Mouse (Mus musculus) midbrain, embryonic 16.5 days (tissue): ENCODE measurements around the gene Med4. TPM values are rescaled to one million over a fixed set of nuclear protein-coding genes. Genes with fewer than 3 reads are reported as not detected.

Source experiments
- ATAC-seq: fragments of 200-750 bp; cut with Nextera tagmentation; 2 replicates; pipeline ENCODE4 v1.8.0; 2017; ENCODE audit warnings: moderate TSS enrichment
- H3K27ac ChIP-seq: fragments of 300-500 bp; sonication (generic); 2 replicates; pipeline ENCODE4 v1.5.1; 2014; ENCODE audit warnings: mild to moderate bottlenecking, low read length, mixed read lengths
- H3K27me3 ChIP-seq: fragments of 300-500 bp; sonication (generic); 2 replicates; pipeline ENCODE4 v1.6.1; 2014; ENCODE audit warnings: low read depth, low read length, mixed read lengths; ENCODE audit not compliant: control insufficient read depth, insufficient read depth
- H3K36me3 ChIP-seq: fragments of 300-500 bp; sonication (generic); 2 replicates; pipeline ENCODE4 v1.6.1; 2014; ENCODE audit warnings: mild to moderate bottlenecking, low read length, moderate library complexity, mixed read lengths; ENCODE audit not compliant: control insufficient read depth, insufficient read depth
- H3K4me1 ChIP-seq: fragments of 300-500 bp; sonication (generic); 2 replicates; pipeline ENCODE4 v1.6.1; 2014; ENCODE audit warnings: mild to moderate bottlenecking, low read length, mixed read lengths; ENCODE audit not compliant: control insufficient read depth, insufficient read depth
- H3K4me2 ChIP-seq: fragments of 300-500 bp; sonication (generic); 2 replicates; pipeline ENCODE4 v1.6.1; 2014; ENCODE audit warnings: mild to moderate bottlenecking, low read length, mixed read lengths
- H3K4me3 ChIP-seq: fragments of 300-500 bp; sonication (generic); 2 replicates; pipeline ENCODE4 v1.5.1; 2014; ENCODE audit warnings: low read depth, mild to moderate bottlenecking, low read length, moderate library complexity, mixed read lengths
- H3K9ac ChIP-seq: fragments of 300-500 bp; sonication (generic); 2 replicates; pipeline ENCODE4 v1.6.1; 2014; ENCODE audit warnings: low read depth, low read length, mixed read lengths
- H3K9me3 ChIP-seq: fragments of 300-500 bp; sonication (generic); replicated peaks from 2 replicates; pipeline ENCODE4 v1.6.1; 2014; ENCODE audit warnings: mild to moderate bottlenecking, low read length, mixed read lengths; ENCODE audit not compliant: control insufficient read depth, poor library complexity, severe bottlenecking
- WGBS: fragments of 180-500 bp; shearing (Covaris S2); extraction: QIAGEN DNeasy Blood & Tissue Kit; methylation state at CpG from one replicate; pipeline ENCODE4 v1.1.7; 2014; 5-methylcytosine and 5-hydroxymethylcytosine counted together
- polyA plus RNA-seq: library from polyadenylated mRNA; unstranded; fragments of >200 nt; fragmentation: Nextera tagmentation; extraction: Ambion mirVana; gene quantifications from 2 replicates; pipeline ENCODE4 v1.2.1, GENCODE M21; 2015

The Med4 gene
- polyA plus RNA-seq, 1 experiment from 2014 or later: 84.7 TPM

DNA sequence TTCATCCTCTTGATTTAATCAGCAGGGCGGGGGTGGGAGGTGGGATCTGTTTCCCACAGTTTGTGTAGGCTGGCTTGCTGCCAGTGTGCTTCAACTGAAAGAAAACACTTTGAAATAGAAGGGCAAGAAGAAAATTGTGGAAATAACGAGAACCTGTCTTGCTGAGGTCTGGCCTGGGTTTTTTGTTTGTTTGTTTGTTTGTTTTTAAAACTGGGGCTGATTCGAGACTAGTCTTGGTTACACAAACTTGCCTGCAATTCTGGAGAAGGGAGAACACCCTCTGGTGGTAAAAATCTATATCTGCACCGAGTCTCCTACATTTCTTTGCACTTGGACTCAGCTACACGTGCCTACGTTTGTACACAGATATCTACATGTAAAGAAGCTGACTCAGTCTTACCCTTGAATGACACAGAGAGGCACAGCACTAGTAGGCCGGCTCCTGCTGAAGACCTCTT lies 35.2 kb upstream of the Med4 start:
- Histone ChIP-seq H3K27me3 (no peaks in the 10 kb centered on the region), H3K36me3 (no peaks in the 10 kb centered on the region), H3K9ac (no peak overlapping the region), H3K4me3 (no peak overlapping the region), H3K4me2 (no peak overlapping the region), H3K9me3 (no peaks in the 10 kb centered on the region), H3K4me1 (peaks cover 5% of the 10 kb centered on the region), H3K27ac (peak overlapping the region; percentile 51)
- ATAC-seq: 0 out of 2 replicates have a peak, but pooled peaks have one; percentile 57
- WGBS: 26% methylated on average over 7 of the region's 7 CpGs

DNA sequence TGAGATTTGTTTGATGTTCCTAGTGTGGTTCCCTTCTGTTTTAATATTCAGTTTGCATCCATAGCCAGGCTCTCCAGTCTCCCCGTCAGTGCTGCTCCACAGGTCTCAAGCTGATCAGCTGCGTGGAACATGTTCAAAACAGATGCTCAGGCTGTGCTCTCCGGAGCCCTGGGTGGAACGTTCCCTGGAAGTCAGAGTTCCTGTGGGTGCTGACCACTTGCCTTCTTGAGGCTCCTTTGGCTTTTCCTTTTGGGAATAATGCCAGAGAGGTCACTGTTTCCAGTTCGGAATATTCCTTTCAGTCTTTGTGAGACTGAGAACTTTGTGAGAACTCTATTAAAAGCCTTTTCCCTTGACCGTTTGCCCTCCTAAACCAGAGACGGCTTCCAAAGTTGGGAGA lies 34.3 kb upstream of the Med4 start:
- Histone ChIP-seq H3K4me2 (no peak overlapping the region), H3K9me3 (no peaks in the 10 kb centered on the region), H3K4me3 (no peak overlapping the region), H3K4me1 (peaks cover 5% of the 10 kb centered on the region), H3K9ac (no peak overlapping the region), H3K27me3 (no peaks in the 10 kb centered on the region), H3K27ac (no peak overlapping the region), H3K36me3 (no peaks in the 10 kb centered on the region)
- no peak; the same call in 1 of the 2 replicates for ATAC-seq
- WGBS: 64% methylated on average over 7 of the region's 7 CpGs

GRCm38 (mm10) chr14:73476361-73476934 lies 33.4 kb upstream of the Med4 start:
- ATAC-seq: no peak
- no peaks in the 10 kb centered on the region for H3K9me3 ChIP-seq
- no peak overlapping the region for H3K27ac ChIP-seq

DNA sequence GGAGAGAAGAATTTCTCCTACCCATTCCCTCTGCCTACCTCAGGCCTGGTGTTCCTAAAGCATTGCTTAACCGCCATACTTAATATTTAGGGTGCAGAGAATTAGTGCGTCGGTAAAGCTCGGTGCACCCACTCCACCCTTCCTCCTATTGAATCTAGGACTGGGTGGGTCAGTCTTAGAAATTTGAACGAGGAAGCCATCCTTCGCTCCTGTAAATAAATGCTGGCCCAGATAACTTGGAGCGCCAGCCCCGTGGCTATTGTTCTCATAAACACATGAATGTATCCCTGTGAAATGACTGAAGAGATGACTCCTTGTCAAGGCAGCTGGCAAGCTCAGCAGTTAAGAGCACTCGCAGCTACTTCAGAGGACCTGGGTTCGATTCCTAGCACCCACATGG lies 32.7 kb upstream of the Med4 start:
- Histone ChIP-seq H3K9ac (no peak overlapping the region), H3K9me3 (no peaks in the 10 kb centered on the region), H3K4me3 (no peak overlapping the region), H3K27me3 (no peaks in the 10 kb centered on the region), H3K4me1 (peaks cover 5% of the 10 kb centered on the region), H3K4me2 (no peak overlapping the region), H3K36me3 (no peaks in the 10 kb centered on the region), H3K27ac (no peak overlapping the region)
- no peak for ATAC-seq
- 96% methylated on average over 10 of the region's 10 CpGs for WGBS

More at GRCm38 (mm10) chr14:73476361-73476934, 33.4 kb upstream of the Med4 start:
- WGBS: 64% methylated on average over 8 of the region's 8 CpGs
- no peaks in the 10 kb centered on the region for H3K36me3 ChIP-seq
- peaks cover 5% of the 10 kb centered on the region for H3K4me1 ChIP-seq
- H3K4me3 ChIP-seq: no peak overlapping the region
- no peak overlapping the region for H3K4me2 ChIP-seq
- no peaks in the 10 kb centered on the region for H3K27me3 ChIP-seq
- H3K9ac ChIP-seq: no peak overlapping the region

GRCm38 (mm10) chr14:73478321-73478720 lies 31.5 kb upstream of the Med4 start:
- Histone ChIP-seq H3K4me3 (no peak overlapping the region), H3K36me3 (no peaks in the 10 kb centered on the region), H3K27me3 (no peaks in the 10 kb centered on the region), H3K4me2 (no peak overlapping the region), H3K27ac (no peak overlapping the region), H3K9ac (no peak overlapping the region), H3K9me3 (no peaks in the 10 kb centered on the region), H3K4me1 (no peaks in the 10 kb centered on the region; the same call in 1 of the 2 replicates)
- ATAC-seq: no peak
- 84% methylated on average over 3 of the region's 3 CpGs for WGBS

- 21% methylated on average over 1 of the region's 1 CpGs for WGBS
- no peak overlapping the region for H3K4me2 ChIP-seq
- no peak overlapping the region for H3K4me3 ChIP-seq
- H3K9me3 ChIP-seq: no peaks in the 10 kb centered on the region
- H3K9ac ChIP-seq: no peak overlapping the region
- ATAC-seq: no peak
- no peak overlapping the region for H3K27ac ChIP-seq
- H3K4me1 ChIP-seq: no peaks in the 10 kb centered on the region
- H3K36me3 ChIP-seq: no peaks in the 10 kb centered on the region
- no peaks in the 10 kb centered on the region for H3K27me3 ChIP-seq
These were observed 30.1 kb upstream of the Med4 start for GRCm38 (mm10) chr14:73479771-73480170.

GRCm38 (mm10) chr14:73483516-73484229 lies 26.2 kb upstream of the Med4 start:
- 79% methylated on average over 5 of the region's 5 CpGs for WGBS
- no peak for ATAC-seq
- H3K4me3 ChIP-seq: no peak overlapping the region

DNA sequence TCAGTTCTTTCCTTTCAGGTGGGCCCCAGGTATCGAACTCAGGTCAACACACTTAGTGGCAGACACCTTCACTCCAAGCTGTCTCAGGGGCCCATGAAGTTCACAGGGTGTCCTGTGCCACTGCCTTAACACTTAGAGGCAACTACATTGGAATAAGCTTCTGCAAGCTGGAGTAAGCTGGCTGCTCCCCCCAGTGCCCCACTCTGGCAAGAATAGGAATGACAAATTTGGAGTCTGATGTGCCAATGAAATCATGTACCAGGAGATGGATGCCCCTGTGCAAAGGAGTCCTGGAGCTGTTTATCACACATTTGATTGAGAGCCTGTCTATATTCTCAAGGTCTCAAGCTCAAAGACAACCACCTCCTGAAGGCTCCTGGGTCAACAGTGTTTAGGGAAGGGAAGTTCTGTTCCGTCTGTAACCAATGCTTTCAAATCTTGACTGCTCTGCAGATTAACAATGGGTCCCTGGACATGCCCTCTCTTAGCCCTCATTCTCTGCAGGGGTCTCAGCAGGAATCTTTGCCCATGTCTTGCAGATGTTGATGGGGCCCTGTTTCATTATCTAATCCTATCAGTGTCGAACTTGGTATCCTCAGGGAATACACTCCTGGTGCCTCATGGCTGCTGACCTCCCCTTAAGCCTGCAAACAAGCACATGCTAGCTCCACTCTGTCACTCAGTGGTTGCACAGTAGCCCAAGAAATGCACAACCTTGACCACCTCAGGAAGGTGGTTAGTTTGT lies 25.3 kb upstream of the Med4 start:
- Histone ChIP-seq H3K9ac (no peak overlapping the region), H3K36me3 (no peaks in the 10 kb centered on the region)
- 63% methylated on average over 3 of the region's 3 CpGs for whole genome bisulfite sequencing

More at GRCm38 (mm10) chr14:73483516-73484229, 26.2 kb upstream of the Med4 start:
- Histone ChIP-seq H3K27me3 (no peaks in the 10 kb centered on the region), H3K27ac (no peak overlapping the region), H3K4me1 (no peaks in the 10 kb centered on the region), H3K36me3 (no peaks in the 10 kb centered on the region), H3K9ac (no peak overlapping the region), H3K9me3 (no peaks in the 10 kb centered on the region), H3K4me2 (no peak overlapping the region)

DNA sequence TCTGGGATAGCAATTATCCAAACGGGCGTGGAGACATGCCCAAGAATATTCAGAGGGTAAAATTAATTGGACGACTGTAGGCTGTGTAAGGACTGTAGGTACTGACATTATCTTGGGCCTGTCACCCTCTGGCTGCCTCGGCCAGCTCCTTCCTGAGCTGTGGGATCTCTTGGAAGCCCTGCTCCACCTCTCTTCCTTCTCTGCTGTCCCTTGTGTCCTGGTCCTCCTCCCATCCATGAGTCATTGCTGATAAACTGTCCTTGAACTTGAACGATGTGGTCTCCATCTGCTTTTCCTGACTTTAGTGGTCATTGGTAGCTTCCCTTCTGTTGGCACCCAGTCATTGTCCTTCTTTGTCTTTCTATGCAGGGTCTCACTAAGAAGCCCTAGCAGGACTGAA lies 23.2 kb upstream of the Med4 start:
- 83% methylated on average over 5 of the region's 5 CpGs for WGBS
- H3K4me3 ChIP-seq: no peak overlapping the region
- no peak overlapping the region for H3K9ac ChIP-seq
- no peak overlapping the region for H3K4me2 ChIP-seq
- H3K27me3 ChIP-seq: no peaks in the 10 kb centered on the region
- H3K9me3 ChIP-seq: 0 out of 2 replicates have a peak, but pooled peaks cover 3% of the 10 kb centered on the region
- no peak overlapping the region for H3K27ac ChIP-seq
- no peaks in the 10 kb centered on the region for H3K36me3 ChIP-seq
- no peak for ATAC-seq
- no peaks in the 10 kb centered on the region for H3K4me1 ChIP-seq

More for the DNA sequence above, 25.3 kb upstream of the Med4 start:
- H3K4me1 ChIP-seq: no peaks in the 10 kb centered on the region
- no peak overlapping the region for H3K4me3 ChIP-seq
- H3K27me3 ChIP-seq: no peaks in the 10 kb centered on the region
- no peak overlapping the region for H3K4me2 ChIP-seq
- H3K9me3 ChIP-seq: no peaks in the 10 kb centered on the region
- H3K27ac ChIP-seq: no peak overlapping the region
- ATAC-seq: no peak
